Mouse (Mus musculus): Measurements from ENCODE around the gene 3425401B19Rik. TPM values are rescaled to one million over a fixed set of nuclear protein-coding genes. Genes with fewer than 3 reads are reported as not detected.

The 3425401B19Rik gene
- 0.17 and 0.21 TPM in 2 replicates for polyA plus RNA-seq (2015; fragmentation: Nextera tagmentation; extraction: Ambion mirVana)

GRCm38 (mm10) chr14:32685124-32685826 lies at the start of gene 3425401B19Rik:
Gene 3425401B19Rik, minus strand, starts transcription at chr14:32685293.

Other genes with a start within 250 kb of the 3425401B19Rik start
- 49.2 and 52.3 TPM in 2 replicates for gene Slc18a3, start 220.4 kb downstream of the 3425401B19Rik start, polyA plus RNA-seq (2015; fragmentation: Nextera tagmentation; extraction: Ambion mirVana)
- 5.3 and 5.6 TPM in 2 replicates for gene Chat, start 219.3 kb downstream of the 3425401B19Rik start, polyA plus RNA-seq (2015; fragmentation: Nextera tagmentation; extraction: Ambion mirVana)
- gene Ercc6, start 171.8 kb downstream of the 3425401B19Rik start, polyA plus RNA-seq (2015; fragmentation: Nextera tagmentation; extraction: Ambion mirVana), result 16.3 and 17.3 TPM in 2 replicates
- 85.6 and 89.6 TPM in 2 replicates for gene Prrxl1, start 85.9 kb downstream of the 3425401B19Rik start, polyA plus RNA-seq (2015; fragmentation: Nextera tagmentation; extraction: Ambion mirVana)
- 0.36 and 0.50 TPM in 2 replicates for gene Tmem273, start 100.7 kb upstream of the 3425401B19Rik start, polyA plus RNA-seq (2015; fragmentation: Nextera tagmentation; extraction: Ambion mirVana)
- gene Fam170b, start 148.7 kb upstream of the 3425401B19Rik start, polyA plus RNA-seq (2015; fragmentation: Nextera tagmentation; extraction: Ambion mirVana), result 0.14 TPM in 1 of 2 replicates, not detected in the other
- gene Vstm4, start 171.5 kb upstream of the 3425401B19Rik start, polyA plus RNA-seq (2015; fragmentation: Nextera tagmentation; extraction: Ambion mirVana), result 16.1 and 18.1 TPM in 2 replicates